Mouse (Mus musculus): ENCODE results near the gene Commd3.

The Commd3 gene

DNA sequence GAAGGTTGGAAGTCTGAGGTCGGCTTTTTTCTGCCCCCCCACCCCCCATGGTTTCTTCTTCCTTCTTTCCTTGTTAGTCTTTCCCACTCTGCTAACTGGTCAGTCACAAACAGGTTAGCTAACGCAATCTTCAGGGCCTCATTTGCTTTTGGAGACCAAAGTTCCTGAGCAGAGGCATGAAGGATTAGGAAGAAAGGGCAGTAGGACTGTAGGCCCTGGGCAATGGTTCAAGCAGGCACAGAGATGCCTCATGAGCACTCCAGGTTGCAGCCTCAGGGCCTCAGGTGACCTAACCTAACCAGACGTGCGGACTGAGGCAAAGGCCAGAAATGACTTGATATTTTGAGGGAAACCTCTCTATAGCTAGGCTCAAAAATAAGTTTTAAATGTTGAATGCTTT, 46.3 kb downstream of the Commd3 start:
- no peak for DNase-seq (ENCODE audit: low read depth, low spot score)

DNA sequence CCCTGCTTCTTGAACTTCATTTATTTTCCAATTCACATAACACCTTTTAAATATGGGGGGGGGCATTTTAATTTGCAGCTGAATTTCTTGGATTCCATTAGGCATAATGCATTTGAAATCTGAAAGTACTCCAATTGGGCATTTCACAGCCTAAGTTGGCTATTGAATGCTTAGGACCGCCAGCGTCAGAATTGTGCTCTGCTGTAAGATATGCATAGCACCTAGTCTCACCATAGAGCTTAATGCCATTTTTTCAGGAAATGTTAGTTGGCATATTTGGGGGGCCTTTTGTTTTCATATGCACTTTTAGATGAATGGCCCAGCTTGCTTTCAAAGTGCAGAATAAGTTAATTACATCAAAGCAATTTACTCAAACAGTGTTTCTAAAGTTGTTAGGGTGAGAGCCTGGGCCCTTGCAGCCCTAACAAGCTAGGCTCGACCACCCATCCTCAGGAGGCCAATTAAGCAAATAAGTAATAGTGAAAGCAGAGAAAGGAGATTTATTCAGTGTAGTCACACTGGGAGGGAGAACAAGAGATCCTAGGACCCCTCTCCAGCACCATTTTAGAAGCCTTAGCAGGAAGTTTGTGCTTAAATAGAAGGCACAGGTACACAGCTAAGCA, 50.1 kb downstream of the Commd3 start:
- DNase-seq (ENCODE audit: low read depth, low spot score) = no peak

- no peak for DNase-seq (ENCODE audit: low read depth, low spot score)
These were observed 52.3 kb downstream of the Commd3 start for GRCm38 (mm10) chr2:18724462-18724861.

Measured in embryo, embryonic 11.5 days (tissue).